Mouse (Mus musculus) heart, embryonic 11.5 days (tissue): Measurements from ENCODE around the gene Mylk. TPM values are rescaled to one million over a fixed set of nuclear protein-coding genes. Genes with fewer than 3 reads are reported as not detected.

Source experiments
- ATAC-seq: fragments of 200-750 bp; cut with Nextera tagmentation; replicated peaks from 2 replicates; pipeline ENCODE4 v1.8.0; 2017; ENCODE audit warnings: moderate library complexity; ENCODE audit not compliant: insufficient number of reproducible peaks, low FRiP score, low TSS enrichment
- H3K27ac ChIP-seq: fragments of 300-500 bp; sonication (generic); 2 replicates; pipeline ENCODE4 v1.5.1; 2014; ENCODE audit warnings: mild to moderate bottlenecking, low read depth, low read length
- H3K27me3 ChIP-seq: fragments of 300-500 bp; sonication (generic); 2 replicates; pipeline ENCODE4 v1.6.1; 2014; ENCODE audit warnings: mild to moderate bottlenecking, low read length, mixed read lengths; ENCODE audit not compliant: control insufficient read depth, insufficient read depth
- H3K36me3 ChIP-seq: fragments of 300-500 bp; sonication (generic); 2 replicates; pipeline ENCODE4 v1.6.1; 2014; ENCODE audit warnings: mild to moderate bottlenecking, low read length, moderate library complexity, mixed read lengths; ENCODE audit not compliant: control insufficient read depth, insufficient read depth
- H3K4me1 ChIP-seq: fragments of 300-500 bp; sonication (generic); 2 replicates; pipeline ENCODE4 v1.6.1; 2014; ENCODE audit warnings: low read length; ENCODE audit not compliant: control insufficient read depth, insufficient read depth
- H3K4me2 ChIP-seq: fragments of 300-500 bp; sonication (generic); 2 replicates; pipeline ENCODE4 v1.6.1; 2014; ENCODE audit warnings: mild to moderate bottlenecking, moderate library complexity
- H3K4me3 ChIP-seq: fragments of 300-500 bp; sonication (generic); 2 replicates; pipeline ENCODE4 v1.5.1; 2014; ENCODE audit warnings: low read depth, low read length
- H3K9ac ChIP-seq: fragments of 300-500 bp; sonication (generic); 2 replicates; pipeline ENCODE4 v1.6.1; 2014; ENCODE audit warnings: mild to moderate bottlenecking, low read depth, low read length, moderate library complexity
- H3K9me3 ChIP-seq: fragments of 300-500 bp; sonication (generic); replicated peaks from 2 replicates; pipeline ENCODE4 v1.6.1; 2016; ENCODE audit warnings: low read length; ENCODE audit not compliant: control insufficient read depth
- WGBS: fragments of 180-500 bp; shearing (Covaris S2); extraction: QIAGEN DNeasy Blood & Tissue Kit; methylation state at CpG from one replicate; pipeline ENCODE4 v1.1.7; 2014; ENCODE audit not compliant: insufficient replicate concordance; 5-methylcytosine and 5-hydroxymethylcytosine counted together
- polyA plus RNA-seq: library from polyadenylated mRNA; unstranded; fragments of >200 nt; fragmentation: Nextera tagmentation; extraction: Ambion mirVana; gene quantifications from 2 replicates; pipeline ENCODE4 v1.2.1, GENCODE M21; 2014

Mylk gene
- polyA plus RNA-seq, 1 experiment from 2014 or later = 4.3 TPM

DNA sequence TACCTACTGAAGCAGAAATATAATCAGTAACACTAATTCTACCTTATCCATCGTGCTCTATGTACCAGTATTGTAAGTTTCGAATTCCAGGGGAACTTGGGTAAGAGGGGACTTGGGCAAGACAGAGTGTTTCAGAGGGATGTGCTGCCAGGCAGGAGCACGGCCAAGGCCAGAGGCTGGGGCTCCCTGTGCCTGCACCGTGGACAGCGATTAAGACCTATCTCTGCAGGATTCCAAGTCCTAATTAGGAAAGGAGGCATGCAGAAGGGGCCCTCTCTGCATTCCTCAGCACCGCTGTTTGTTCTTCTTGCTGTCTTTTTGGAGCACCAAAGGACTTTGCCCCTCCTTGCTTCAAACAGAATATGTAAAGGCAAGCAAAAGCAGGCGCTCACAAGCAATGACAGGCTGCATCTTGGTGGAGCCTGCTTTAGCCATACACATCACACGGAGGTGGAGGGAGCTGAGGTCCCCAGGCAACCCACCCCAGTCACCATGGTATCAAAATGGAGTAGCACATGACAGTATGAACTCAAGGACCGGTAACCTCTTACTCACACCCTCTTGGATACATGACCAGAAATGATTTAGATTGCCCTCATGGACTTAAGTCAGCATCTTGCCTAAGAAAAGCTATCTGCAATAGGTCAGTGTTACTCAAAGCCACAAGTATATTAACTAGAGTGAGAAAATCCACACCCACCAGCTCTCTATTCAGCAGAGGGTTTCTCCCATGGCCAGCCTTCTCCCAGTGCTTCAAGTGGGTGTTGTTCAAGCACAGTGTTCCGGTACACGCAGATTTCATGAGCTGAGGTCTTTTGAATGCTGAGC lies 239.4 kb downstream of the Mylk start:
- H3K27me3 ChIP-seq = no peaks in the 10 kb centered on the region
- H3K9me3 ChIP-seq = no peaks in the 10 kb centered on the region
- peaks cover 30% of the 10 kb centered on the region for H3K4me1 ChIP-seq
- no peak overlapping the region for H3K9ac ChIP-seq
- peak overlapping the region; percentile 50 for H3K27ac ChIP-seq
- no peaks in the 10 kb centered on the region for H3K36me3 ChIP-seq
- ATAC-seq = no peak
- no peak overlapping the region for H3K4me3 ChIP-seq
- WGBS = 42% methylated on average over 11 of the region's 11 CpGs
- H3K4me2 ChIP-seq = 0 out of 2 replicates have a peak overlapping the region, but pooled peaks have one; percentile 16

DNA sequence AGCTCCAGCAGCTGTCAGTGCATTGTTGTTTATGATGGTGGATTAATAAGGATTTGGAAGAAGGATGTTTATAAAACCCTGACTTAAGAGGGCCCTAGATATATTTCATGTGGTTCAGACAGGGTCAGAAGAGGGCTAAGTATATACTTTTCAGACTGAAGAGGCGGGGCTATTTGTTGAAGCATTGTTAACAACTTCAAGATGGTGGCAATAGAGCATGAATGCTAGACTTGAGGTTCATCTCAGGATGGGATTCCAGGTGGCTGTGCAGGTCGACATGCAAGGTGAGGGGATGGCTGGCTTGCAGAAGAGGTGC lies 240.0 kb downstream of the Mylk start:
- Histone ChIP-seq H3K4me2 (no peak overlapping the region), H3K27ac (no peak overlapping the region), H3K36me3 (no peaks in the 10 kb centered on the region), H3K4me3 (no peak overlapping the region), H3K9ac (no peak overlapping the region), H3K9me3 (no peaks in the 10 kb centered on the region), H3K27me3 (no peaks in the 10 kb centered on the region), H3K4me1 (peaks cover 30% of the 10 kb centered on the region)
- no peak for ATAC-seq
- WGBS = 77% methylated on average over 2 of the region's 2 CpGs

DNA sequence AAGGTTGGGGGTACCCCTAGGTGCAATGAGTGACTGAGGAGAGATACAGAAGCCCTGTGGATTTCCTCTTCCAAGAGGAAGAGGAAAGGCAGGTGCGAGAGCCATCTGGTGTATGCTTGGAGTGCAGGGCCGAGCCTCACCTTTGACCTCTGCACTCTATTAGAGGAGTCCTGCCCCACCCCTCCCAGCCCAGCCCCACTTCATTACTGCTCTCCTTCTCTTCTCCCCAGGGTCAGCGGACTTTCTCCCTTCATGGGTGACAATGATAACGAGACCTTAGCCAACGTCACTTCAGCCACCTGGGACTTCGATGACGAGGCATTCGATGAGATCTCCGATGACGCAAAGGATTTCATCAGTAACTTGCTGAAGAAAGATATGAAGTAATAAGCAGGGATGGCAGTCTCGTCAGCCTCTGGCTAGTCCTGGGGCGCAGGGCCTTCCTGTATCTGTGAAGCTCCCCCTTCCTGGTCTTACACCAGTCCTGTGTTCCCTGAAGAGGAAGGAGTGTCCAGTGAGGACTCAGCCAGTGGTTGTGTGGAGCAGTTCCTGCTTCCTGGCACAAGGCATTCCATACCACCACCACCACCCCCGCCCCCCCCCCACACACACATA lies 241.3 kb downstream of the Mylk start:
- no peaks in the 10 kb centered on the region for H3K27me3 ChIP-seq
- H3K4me1 ChIP-seq = peaks cover 20% of the 10 kb centered on the region
- H3K9ac ChIP-seq = no peak overlapping the region
- no peak for ATAC-seq
- H3K36me3 ChIP-seq = no peaks in the 10 kb centered on the region
- no peak overlapping the region for H3K4me2 ChIP-seq
- 85% methylated on average over 13 of the region's 13 CpGs for WGBS
- no peaks in the 10 kb centered on the region for H3K9me3 ChIP-seq
- H3K27ac ChIP-seq = no peak overlapping the region
- H3K4me3 ChIP-seq = no peak overlapping the region

DNA sequence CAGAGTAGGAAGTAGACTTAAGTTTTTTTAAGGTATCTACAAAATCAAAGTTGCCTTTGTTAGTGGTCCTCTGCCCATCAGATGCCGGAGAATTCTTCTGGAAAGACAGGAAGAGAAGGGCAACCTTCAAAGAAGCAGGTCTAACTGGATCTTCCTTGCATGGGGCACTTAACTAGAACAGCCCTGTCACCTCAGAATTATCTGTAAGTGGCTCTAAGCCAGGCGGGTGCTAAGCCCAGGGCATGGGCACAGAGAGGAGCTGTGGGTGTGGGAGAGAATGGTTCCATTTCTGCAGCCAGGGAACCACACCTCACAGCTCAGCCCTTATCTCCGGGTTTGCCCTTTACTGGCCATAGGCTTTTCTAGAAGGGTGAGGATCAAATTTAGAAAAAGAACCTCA lies 246.4 kb downstream of the Mylk start:
- 52% methylated on average over 3 of the region's 3 CpGs for WGBS
- no peak overlapping the region for H3K4me3 ChIP-seq
- no peaks in the 10 kb centered on the region for H3K36me3 ChIP-seq
- no peak overlapping the region for H3K9ac ChIP-seq
- H3K4me2 ChIP-seq = no peak overlapping the region
- ATAC-seq = no peak
- no peaks in the 10 kb centered on the region for H3K4me1 ChIP-seq
- no peaks in the 10 kb centered on the region for H3K27me3 ChIP-seq
- no peak overlapping the region for H3K27ac ChIP-seq
- H3K9me3 ChIP-seq = no peaks in the 10 kb centered on the region

DNA sequence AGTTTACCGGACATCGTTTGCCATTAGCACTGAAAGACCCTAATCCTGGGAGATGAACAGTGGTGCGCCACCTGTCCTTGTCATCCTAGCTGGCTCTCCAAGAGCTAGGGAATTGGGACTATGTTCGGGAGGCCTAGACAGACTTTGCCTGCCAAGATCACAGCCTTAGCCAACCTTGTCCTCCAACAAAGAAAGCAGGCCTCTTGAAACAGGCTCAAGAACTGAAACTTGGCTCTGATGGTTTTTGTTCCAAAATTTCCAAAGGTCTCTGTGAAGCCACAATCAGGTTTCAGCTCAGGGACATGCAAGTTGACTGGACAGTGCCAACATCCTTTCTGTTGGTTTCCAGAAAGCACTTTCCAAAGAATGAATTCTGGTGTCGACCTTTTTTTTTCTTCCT lies 247.8 kb downstream of the Mylk start:
- Histone ChIP-seq H3K27me3 (no peaks in the 10 kb centered on the region), H3K36me3 (no peaks in the 10 kb centered on the region), H3K4me2 (no peak overlapping the region), H3K4me3 (no peak overlapping the region), H3K9ac (no peak overlapping the region), H3K27ac (no peak overlapping the region), H3K9me3 (no peaks in the 10 kb centered on the region), H3K4me1 (0 out of 2 replicates have a peak, but pooled peaks cover 2% of the 10 kb centered on the region)
- no peak for ATAC-seq
- 83% methylated on average over 5 of the region's 5 CpGs for WGBS

DNA sequence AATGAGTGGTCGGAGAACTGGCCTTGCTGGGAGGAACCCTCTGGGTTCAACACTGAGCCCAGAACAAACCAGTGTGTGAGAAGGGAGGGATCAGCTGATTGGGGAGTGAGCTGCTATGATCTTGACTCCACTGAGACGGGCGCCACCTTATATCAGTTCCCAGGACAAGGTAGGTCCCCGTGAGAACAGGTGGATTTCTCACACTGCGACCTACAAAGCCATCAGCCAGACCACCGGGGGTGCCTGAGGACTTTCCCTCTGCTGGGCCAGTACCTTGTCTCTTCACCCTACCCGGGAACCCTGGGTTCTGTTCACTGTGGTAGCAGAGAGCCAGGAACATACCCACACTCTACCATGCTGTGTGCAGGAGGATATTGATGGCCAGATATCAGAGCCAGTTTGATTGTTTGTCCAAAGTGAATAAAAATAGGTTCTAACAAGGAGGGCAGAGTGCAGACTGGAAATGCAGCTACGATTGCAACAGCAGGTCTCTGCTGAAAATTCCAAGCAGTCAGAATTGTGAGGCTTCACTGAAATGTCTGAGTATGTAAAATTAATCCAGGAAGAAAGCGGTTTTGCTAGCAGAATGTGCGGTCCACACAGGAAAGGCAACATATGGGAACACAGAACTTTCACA lies 248.8 kb downstream of the Mylk start:
- 79% methylated on average over 10 of the region's 10 CpGs for WGBS
- no peaks in the 10 kb centered on the region for H3K27me3 ChIP-seq
- no peaks in the 10 kb centered on the region for H3K36me3 ChIP-seq
- 0 out of 2 replicates have a peak, but pooled peaks cover 2% of the 10 kb centered on the region for H3K4me1 ChIP-seq
- H3K4me2 ChIP-seq = no peak overlapping the region
- no peak overlapping the region for H3K9ac ChIP-seq
- no peak overlapping the region for H3K4me3 ChIP-seq
- H3K9me3 ChIP-seq = no peaks in the 10 kb centered on the region
- ATAC-seq = no peak
- no peak overlapping the region for H3K27ac ChIP-seq

DNA sequence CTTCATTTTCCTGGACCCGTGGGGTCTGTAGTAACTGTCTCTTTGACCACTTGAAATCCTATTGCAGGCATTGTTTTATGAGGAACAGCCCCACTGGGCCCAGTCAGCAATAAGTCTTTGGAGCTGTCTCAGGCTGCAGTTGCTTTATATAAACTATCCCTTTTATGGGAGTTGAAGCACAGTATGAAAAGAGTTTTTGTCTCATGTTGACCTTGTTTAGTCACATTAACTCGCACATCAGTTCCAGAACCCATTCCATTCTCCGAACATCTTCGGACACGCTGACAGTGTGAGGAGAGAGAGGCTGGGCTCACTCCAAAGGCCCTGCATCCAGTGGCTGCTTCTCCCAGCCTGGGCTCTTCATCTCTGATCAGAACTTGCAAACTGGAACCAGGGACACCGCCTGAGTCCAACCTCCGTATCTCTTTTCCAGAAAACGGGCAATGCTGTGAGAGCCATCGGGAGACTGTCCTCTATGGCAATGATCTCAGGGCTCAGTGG lies 249.7 kb downstream of the Mylk start:
- H3K4me3 ChIP-seq = no peak overlapping the region
- H3K36me3 ChIP-seq = no peaks in the 10 kb centered on the region
- H3K9me3 ChIP-seq = no peaks in the 10 kb centered on the region
- H3K4me2 ChIP-seq = no peak overlapping the region
- no peaks in the 10 kb centered on the region for H3K27me3 ChIP-seq
- H3K4me1 ChIP-seq = 0 out of 2 replicates have a peak, but pooled peaks cover 2% of the 10 kb centered on the region
- 77% methylated on average over 9 of the region's 9 CpGs for WGBS
- no peak overlapping the region for H3K27ac ChIP-seq
- no peak overlapping the region for H3K9ac ChIP-seq
- no peak for ATAC-seq

DNA sequence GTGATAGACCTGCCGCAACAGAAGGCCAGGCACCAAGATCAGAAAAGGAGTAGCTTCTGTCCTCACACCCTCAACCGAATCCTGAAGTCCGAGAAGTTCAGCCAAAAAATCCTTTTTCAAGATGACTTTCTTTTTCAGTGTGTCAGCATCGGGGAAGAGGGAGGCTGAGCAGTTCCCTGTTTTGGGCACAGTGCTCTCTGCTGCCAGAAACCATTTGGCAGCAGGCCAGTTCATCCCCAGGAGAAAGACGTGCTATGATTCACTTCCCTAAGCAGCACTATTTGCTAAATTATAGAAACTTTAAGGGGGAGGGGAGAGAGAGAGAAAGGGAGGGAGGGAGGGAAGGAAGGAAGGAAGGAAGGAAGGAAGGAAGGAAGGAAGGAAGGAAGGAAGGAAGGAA lies 251.1 kb downstream of the Mylk start:
- H3K4me1 ChIP-seq = 0 out of 2 replicates have a peak, but pooled peaks cover 4% of the 10 kb centered on the region
- no peak overlapping the region for H3K9ac ChIP-seq
- WGBS = 52% methylated on average over 5 of the region's 5 CpGs
- no peaks in the 10 kb centered on the region for H3K9me3 ChIP-seq
- H3K4me3 ChIP-seq = no peak overlapping the region
- H3K27ac ChIP-seq = no peak overlapping the region
- peaks cover 6% of the 10 kb centered on the region; the same call in 1 of the 2 replicates for H3K27me3 ChIP-seq
- H3K36me3 ChIP-seq = no peaks in the 10 kb centered on the region
- H3K4me2 ChIP-seq = no peak overlapping the region
- no peak for ATAC-seq
